ENCODE assay signal across 13 mouse cellular contexts in the genomic region with DNA sequence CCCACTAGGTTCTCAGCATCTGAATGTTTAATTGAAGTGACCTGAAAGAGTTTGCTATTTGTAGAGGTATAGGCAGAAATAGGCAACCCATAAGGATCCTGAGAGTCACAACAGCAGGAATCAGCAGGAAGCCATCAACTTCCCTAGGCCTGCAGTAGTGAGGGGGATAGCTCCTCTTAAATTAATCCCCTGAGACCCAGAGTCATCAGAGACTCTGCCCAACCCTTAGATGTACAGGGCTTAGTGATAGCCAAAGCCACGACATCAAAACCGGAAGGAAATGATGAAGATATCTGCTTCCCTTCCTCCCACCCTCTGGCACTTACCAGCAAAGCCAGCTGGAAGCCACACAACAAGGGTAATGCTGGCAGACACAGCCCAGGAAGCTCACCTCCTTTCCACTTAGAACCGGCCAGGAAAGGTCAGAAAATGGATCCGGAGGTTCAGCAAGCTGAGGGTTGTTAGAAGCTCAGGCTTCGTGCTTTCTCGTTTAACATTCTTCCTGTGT.
DNase-seq lines count a peak whose midpoint lies in the region; ATAC-seq lines count a peak whose summit lies in the region.
"Had no signal": no experiment of that assay in that cellular context is flagged by ENCODE, and none has a peak within 500 bp of the region (broad histone marks: within the 10 kb centered on the region; RNA-seq: fewer than 3 reads in every experiment).

No protein-coding gene starts in this region.

- H3K9me3 ChIP-seq in heart, embryonic 15.5 days (replicated peaks), result no peaks in the 10 kb centered on the region
- H3K9me3 ChIP-seq: liver, embryonic 13.5 days had no signal

- 0 out of 2 replicates have a peak overlapping the region, but pooled peaks have one; percentile 9 for H3K27ac ChIP-seq in heart, embryonic 15.5 days
- H3K27ac ChIP-seq: hindbrain, postnatal 0 days; liver, embryonic 13.5 days had no signal

- no peak overlapping the region for H3K9ac ChIP-seq in heart, embryonic 15.5 days
- H3K9ac ChIP-seq: liver, embryonic 13.5 days had no signal

- no peak overlapping the region for H3K4me2 ChIP-seq in heart, embryonic 15.5 days
- H3K4me2 ChIP-seq: liver, embryonic 13.5 days had no signal

- 0 out of 2 replicates have a peak, but pooled peaks have one; percentile 22 for ATAC-seq in heart, embryonic 15.5 days (replicated peaks; ENCODE audit: insufficient number of reproducible peaks, insufficient read depth, low FRiP score, low read depth)
- ATAC-seq: forebrain, embryonic 16.5 days; hindbrain, postnatal 0 days; Patski had no signal

- DNase-seq in adrenal gland, postnatal 14 days, result peak; percentile 6
- DNase-seq in adrenal gland, postnatal 25 days, result no peak
- DNase-seq in heart, postnatal 14 days, result no peak
- DNase-seq in 416B (ENCODE audit: low read depth), result peak; percentile 6
- DNase-seq in kidney, postnatal 14 days, result peak; percentile 28
- DNase-seq in embryo, embryonic 10 days (ENCODE audit: low spot score), result no peak
- DNase-seq in layer of hippocampus, postnatal 10 days (ENCODE audit: low spot score in 2 of 2), result no peak
- DNase-seq: liver, embryonic 13.5 days; lung, postnatal 10 days had no signal

- no peak overlapping the region for H3K4me3 ChIP-seq in heart, embryonic 15.5 days
- H3K4me3 ChIP-seq: liver, embryonic 13.5 days had no signal

- WGBS in heart, embryonic 15.5 days, result 15% methylated on average over 6 of the region's 6 CpGs

- no peaks in the 10 kb centered on the region for H3K27me3 ChIP-seq in heart, embryonic 15.5 days
- H3K27me3 ChIP-seq: liver, embryonic 13.5 days; Patski had no signal

- H3K4me1 ChIP-seq in heart, embryonic 15.5 days (replicated peaks), result 0 out of 2 replicates have a peak, but pooled peaks cover 7% of the 10 kb centered on the region
- H3K4me1 ChIP-seq: liver, embryonic 13.5 days had no signal

- intact Hi-C loops in heart, postnatal 14 days (cut with DNase I), result no loop called here

- H3K36me3 ChIP-seq in heart, embryonic 15.5 days, result no peaks in the 10 kb centered on the region
- H3K36me3 ChIP-seq: liver, embryonic 13.5 days had no signal

Comparison
In these comparisons a context has a peak if more than half of its experiments do, and no peak if none do; other contexts are left out.
1. DNase-seq: peak in adrenal gland, postnatal 14 days (single experiment), 416B (single experiment) and kidney, postnatal 14 days (single experiment); none in adrenal gland, postnatal 25 days (single experiment), heart, postnatal 14 days (0 of 2), embryo, embryonic 10 days (single experiment) and layer of hippocampus, postnatal 10 days (0 of 2).